Mouse (Mus musculus): ENCODE measurements around the gene 9130213A22Rik. TPM values are rescaled to one million over a fixed set of nuclear protein-coding genes. Genes with fewer than 3 reads are reported as not detected.

9130213A22Rik gene
- polyA plus RNA-seq, 1 experiment: 1.2 TPM

DNA sequence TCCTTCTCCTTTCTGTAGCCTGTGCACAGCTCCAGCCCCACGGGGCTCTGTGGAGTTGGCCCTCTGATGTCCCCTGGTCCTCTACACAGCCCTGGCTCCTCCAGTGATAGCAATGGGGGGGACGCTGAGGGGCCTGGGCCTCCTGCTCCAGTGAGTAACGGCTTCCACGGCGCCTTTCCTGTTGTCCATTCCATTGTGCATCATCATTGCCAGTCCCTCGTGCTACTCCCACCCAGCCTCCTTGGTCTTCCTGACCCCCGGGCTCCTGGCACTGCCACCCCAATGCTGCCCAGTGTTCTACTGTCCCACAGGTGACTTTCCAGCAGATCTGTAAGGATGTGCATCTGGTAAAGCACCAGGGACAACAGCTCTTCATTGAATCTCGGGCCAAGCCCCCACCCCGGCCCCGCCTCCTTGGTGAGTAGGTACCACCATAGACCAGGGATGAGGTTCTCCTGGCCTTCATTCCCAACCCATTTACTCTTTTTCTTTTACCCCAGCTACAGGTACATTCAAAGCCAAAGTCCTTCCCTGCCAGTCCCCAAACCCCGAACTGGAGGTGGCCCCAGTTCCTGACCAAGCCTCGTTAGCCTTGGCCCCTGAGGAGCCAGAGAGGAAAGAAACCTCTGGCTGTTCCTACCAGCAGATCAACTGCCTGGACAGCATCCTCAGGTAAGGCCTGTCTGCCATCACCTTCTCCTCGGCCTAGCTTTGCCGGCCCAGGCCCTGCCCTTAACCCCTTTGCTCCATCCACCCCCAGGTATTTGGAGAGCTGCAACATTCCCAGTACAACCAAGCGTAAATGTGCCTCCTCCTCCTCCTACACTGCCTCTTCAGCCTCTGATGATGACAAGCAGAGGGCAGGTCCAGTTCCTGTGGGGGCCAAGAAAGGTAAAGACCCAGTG is 18.6 kb downstream of the 9130213A22Rik start:
- Histone ChIP-seq H3K4me3 (replicated peaks; ENCODE audit: extremely low read depth, low read depth, low read length) (no peak overlapping the region), H3K4me1 (ENCODE audit: control insufficient read depth, insufficient read depth, low read length) (peaks cover 8% of the 10 kb centered on the region; the same call in 1 of the 2 replicates)
- TF ChIP-seq CTCF (IDR thresholded peaks at IDR 0.05; ENCODE audit: insufficient read depth, low read length): no peak
- TF ChIP-seq POLR2A (IDR thresholded peaks at IDR 0.05; ENCODE audit: borderline replicate concordance, extremely low read depth, low read depth, low read length): no peak
- peak; percentile 4 for DNase-seq
- 86% methylated on average over 15 of the region's 15 CpGs for WGBS

DNA sequence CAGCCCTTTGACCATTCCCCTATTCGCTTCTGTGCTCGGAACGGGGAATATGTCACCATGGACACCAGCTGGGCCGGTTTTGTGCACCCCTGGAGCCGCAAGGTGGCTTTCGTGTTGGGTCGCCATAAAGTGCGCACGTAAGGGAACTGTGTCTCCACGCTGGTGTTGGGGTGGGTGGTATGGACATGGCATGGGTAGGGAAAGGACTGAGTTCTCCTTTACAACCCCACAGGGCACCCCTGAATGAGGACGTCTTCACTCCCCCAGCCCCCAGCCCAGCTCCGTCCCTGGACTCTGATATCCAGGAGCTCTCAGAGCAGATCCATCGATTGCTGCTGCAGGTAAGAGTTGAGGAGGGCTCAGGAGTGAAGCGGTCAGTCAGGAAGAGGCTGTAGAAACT is 19.3 kb downstream of the 9130213A22Rik start:
- no peak for TF ChIP-seq CTCF (IDR thresholded peaks at IDR 0.05; ENCODE audit: insufficient read depth, low read length)
- no peak for TF ChIP-seq POLR2A (IDR thresholded peaks at IDR 0.05; ENCODE audit: borderline replicate concordance, extremely low read depth, low read depth, low read length)
- WGBS: 96% methylated on average over 14 of the region's 14 CpGs
- no peak for DNase-seq
- peaks cover 13% of the 10 kb centered on the region for H3K4me1 ChIP-seq (ENCODE audit: control insufficient read depth, insufficient read depth, low read length)
- no peak overlapping the region for H3K4me3 ChIP-seq (replicated peaks; ENCODE audit: extremely low read depth, low read depth, low read length)

GRCm38 (mm10) chr11:69102403-69102725 is 20.0 kb downstream of the 9130213A22Rik start:
- peaks cover 19% of the 10 kb centered on the region for H3K4me1 ChIP-seq (ENCODE audit: control insufficient read depth, insufficient read depth, low read length)
- DNase-seq: peak; percentile 3
- TF ChIP-seq CTCF (IDR thresholded peaks at IDR 0.05; ENCODE audit: insufficient read depth, low read length) (no peak), POLR2A (IDR thresholded peaks at IDR 0.05; ENCODE audit: borderline replicate concordance, extremely low read depth, low read depth, low read length) (no peak)
- WGBS: 90% methylated on average over 7 of the region's 7 CpGs
- no peak overlapping the region for H3K4me3 ChIP-seq (replicated peaks; ENCODE audit: extremely low read depth, low read depth, low read length)

GRCm38 (mm10) chr11:69101604-69102402 is 20.6 kb downstream of the 9130213A22Rik start:
- no peak overlapping the region for H3K4me3 ChIP-seq (replicated peaks; ENCODE audit: extremely low read depth, low read depth, low read length)
- WGBS: 90% methylated on average over 21 of the region's 21 CpGs
- H3K4me1 ChIP-seq (ENCODE audit: control insufficient read depth, insufficient read depth, low read length): peaks cover 19% of the 10 kb centered on the region
- TF ChIP-seq POLR2A (IDR thresholded peaks at IDR 0.05; ENCODE audit: borderline replicate concordance, extremely low read depth, low read depth, low read length) (no peak), CTCF (IDR thresholded peaks at IDR 0.05; ENCODE audit: insufficient read depth, low read length) (no peak)
- peak; percentile 5 for DNase-seq

GRCm38 (mm10) chr11:69100639-69101360 is 21.6 kb downstream of the 9130213A22Rik start:
- peaks cover 19% of the 10 kb centered on the region for H3K4me1 ChIP-seq (ENCODE audit: control insufficient read depth, insufficient read depth, low read length)
- WGBS: 85% methylated on average over 20 of the region's 20 CpGs
- H3K4me3 ChIP-seq (replicated peaks; ENCODE audit: extremely low read depth, low read depth, low read length): no peak overlapping the region
- no peak for TF ChIP-seq CTCF (IDR thresholded peaks at IDR 0.05; ENCODE audit: insufficient read depth, low read length)
- no peak for TF ChIP-seq POLR2A (IDR thresholded peaks at IDR 0.05; ENCODE audit: borderline replicate concordance, extremely low read depth, low read depth, low read length)
- DNase-seq: no peak

DNA sequence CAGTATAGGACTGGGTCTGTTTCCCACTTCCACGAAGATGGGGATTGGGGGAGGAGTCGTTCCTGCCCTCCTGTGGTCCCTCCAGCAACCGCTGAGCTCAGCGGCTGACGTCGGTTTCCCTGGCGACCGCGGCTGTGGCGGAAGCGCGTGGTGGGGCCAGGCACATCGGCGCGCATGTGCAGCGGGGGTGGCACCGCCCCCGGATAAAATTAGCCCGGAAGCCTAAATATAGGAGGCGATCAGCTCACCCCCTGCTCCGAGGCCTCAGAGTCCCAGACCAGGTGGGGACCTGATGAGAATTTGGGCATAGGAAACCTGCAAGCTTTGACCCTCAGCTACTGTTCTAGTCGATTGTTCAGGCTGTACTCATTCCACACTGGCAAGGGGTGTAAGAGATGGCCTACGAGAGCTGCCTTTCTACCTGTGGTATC is 22.5 kb downstream of the 9130213A22Rik start:
- peak; percentile 71; the same call in 1 of the 2 replicates for TF ChIP-seq POLR2A (IDR thresholded peaks at IDR 0.05; ENCODE audit: borderline replicate concordance, extremely low read depth, low read depth, low read length)
- no peak for TF ChIP-seq CTCF (IDR thresholded peaks at IDR 0.05; ENCODE audit: insufficient read depth, low read length)
- peak; percentile 90 for DNase-seq
- peak overlapping the region; percentile 84 for H3K4me3 ChIP-seq (replicated peaks; ENCODE audit: extremely low read depth, low read depth, low read length)
- H3K4me1 ChIP-seq (ENCODE audit: control insufficient read depth, insufficient read depth, low read length): peaks cover 19% of the 10 kb centered on the region
- WGBS: under 1% methylated on average over 23 of the region's 23 CpGs

DNA sequence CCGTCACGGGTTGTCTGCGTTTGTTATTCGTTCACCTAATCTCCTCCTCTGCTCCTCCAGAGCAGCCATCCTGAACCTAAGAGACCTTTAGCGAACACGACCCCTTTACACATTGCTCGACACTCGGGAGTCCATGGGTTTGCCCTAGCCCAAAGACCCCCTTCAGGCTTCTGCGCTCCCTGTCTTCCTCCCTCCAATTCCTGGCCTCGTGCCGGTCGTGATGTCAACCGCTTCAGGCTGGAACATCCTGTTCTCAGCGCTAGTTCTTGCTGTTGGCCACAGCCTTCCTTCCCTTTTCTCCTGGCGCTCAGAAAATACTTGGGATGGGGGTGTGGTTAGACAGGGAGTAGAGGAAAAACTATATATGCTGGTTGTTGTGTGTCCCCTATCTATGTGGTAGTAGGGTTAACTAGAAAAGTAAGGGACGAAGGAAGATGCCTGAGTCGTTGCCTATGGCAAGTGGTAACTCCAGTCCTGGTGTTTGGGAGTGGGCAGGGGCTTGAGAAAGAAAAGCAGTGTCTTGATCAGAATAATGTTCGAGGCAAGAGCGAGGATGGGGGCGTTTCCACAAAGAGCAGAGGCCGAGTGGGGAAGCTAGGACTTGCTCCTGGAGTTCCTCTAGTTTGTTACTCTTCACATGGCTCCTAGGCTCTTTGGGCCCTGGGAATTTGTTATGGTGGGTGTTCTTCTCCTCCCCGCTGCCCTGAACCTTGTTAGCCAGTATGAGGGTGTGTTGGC is 23.0 kb downstream of the 9130213A22Rik start:
- Histone ChIP-seq H3K4me3 (replicated peaks; ENCODE audit: extremely low read depth, low read depth, low read length) (peak overlapping the region; percentile 84), H3K4me1 (ENCODE audit: control insufficient read depth, insufficient read depth, low read length) (peaks cover 19% of the 10 kb centered on the region)
- DNase-seq: peak; percentile 82
- TF ChIP-seq POLR2A (IDR thresholded peaks at IDR 0.05; ENCODE audit: borderline replicate concordance, extremely low read depth, low read depth, low read length): peak; percentile 59; the same call in 1 of the 2 replicates
- no peak for TF ChIP-seq CTCF (IDR thresholded peaks at IDR 0.05; ENCODE audit: insufficient read depth, low read length)
- WGBS: 1% methylated on average over 22 of the region's 22 CpGs

- 1% methylated on average over 19 of the region's 19 CpGs for WGBS
- Histone ChIP-seq H3K4me1 (ENCODE audit: control insufficient read depth, insufficient read depth, low read length) (peaks cover 19% of the 10 kb centered on the region), H3K4me3 (replicated peaks; ENCODE audit: extremely low read depth, low read depth, low read length) (peak overlapping the region; percentile 84)
- DNase-seq: peak; percentile 100
- TF ChIP-seq POLR2A (IDR thresholded peaks at IDR 0.05; ENCODE audit: borderline replicate concordance, extremely low read depth, low read depth, low read length) (peak; percentile 81), CTCF (IDR thresholded peaks at IDR 0.05; ENCODE audit: insufficient read depth, low read length) (no peak)
Observed at GRCm38 (mm10) chr11:69098762-69099091, 23.7 kb downstream of the 9130213A22Rik start.
